Mouse (Mus musculus) brain, embryonic 14.5 days (tissue): ENCODE data around the gene Mylk.

ENCODE experiments used
- CTCF ChIP-seq: fragments of 200-500 bp; IDR thresholded peaks from 2 replicates; pipeline ENCODE4 v1.5.1; 2012; ENCODE audit warnings: inconsistent platforms, mild to moderate bottlenecking, moderate library complexity, borderline replicate concordance; ENCODE audit not compliant: insufficient read depth, insufficient read length; ENCODE audit errors: extremely low read depth
- POLR2A ChIP-seq: fragments of 200-500 bp; IDR thresholded peaks from 2 replicates; pipeline ENCODE4 v1.6.1; 2012; ENCODE audit warnings: mild to moderate bottlenecking, inconsistent platforms, borderline replicate concordance; ENCODE audit not compliant: poor library complexity, insufficient read depth, insufficient read length, severe bottlenecking; ENCODE audit errors: extremely low read depth

GRCm38 (mm10) chr16:35038343-35039057 is 293.5 kb downstream of the Mylk start:
- TF ChIP-seq POLR2A (no peak), CTCF (no peak)
